Mouse (Mus musculus): ENCODE measurements around the gene Atxn1.

- TF ChIP-seq CTCF (IDR thresholded peaks at IDR 0.05): no peak
- TF ChIP-seq EP300 (IDR thresholded peaks at IDR 0.05; ENCODE audit: insufficient read depth, low read depth, low read length): no peak
- no peak for TF ChIP-seq POLR2A (IDR thresholded peaks at IDR 0.05; ENCODE audit: insufficient read depth, low read depth, low read length)
Observed at GRCm38 (mm10) chr13:45769757-45770156, 195.1 kb downstream of the Atxn1 start.

Data from heart, adult 2 months (tissue).